Mouse (Mus musculus): ENCODE data around the gene Tln1.

Gene Tln1

GRCm38 (mm10) chr4:43549055-43549454 is 13.4 kb downstream of the Tln1 start:
- H3K36me3 ChIP-seq (ENCODE audit: insufficient read depth, low read length): peaks cover 100% of the 10 kb centered on the region
- H3K27me3 ChIP-seq (ENCODE audit: insufficient read depth, low read length): no peaks in the 10 kb centered on the region
- TF ChIP-seq NANOG (IDR thresholded peaks at IDR 0.05; ENCODE audit: borderline replicate concordance, low read length): no peak
- TF ChIP-seq CTCF (conservative IDR thresholded peaks at IDR 0.05; ENCODE audit: low read length): no peak
- no peak for TF ChIP-seq POU5F1 (IDR thresholded peaks at IDR 0.05; ENCODE audit: borderline replicate concordance, low read length)
- H3K9me3 ChIP-seq (ENCODE audit: low read length): peaks cover 27% of the 10 kb centered on the region
- H3K4me3 ChIP-seq (replicated peaks; ENCODE audit: low read length): no peak overlapping the region
- peaks cover 6% of the 10 kb centered on the region; the same call in 1 of the 2 replicates for H3K4me1 ChIP-seq (replicated peaks; ENCODE audit: low read depth, low read length)

GRCm38 (mm10) chr4:43547160-43547559 is 15.3 kb downstream of the Tln1 start:
- no peaks in the 10 kb centered on the region for H3K27me3 ChIP-seq (ENCODE audit: insufficient read depth, low read length)
- H3K4me1 ChIP-seq (replicated peaks; ENCODE audit: low read depth, low read length): peaks cover 6% of the 10 kb centered on the region; the same call in 1 of the 2 replicates
- peaks cover 100% of the 10 kb centered on the region for H3K36me3 ChIP-seq (ENCODE audit: insufficient read depth, low read length)
- H3K4me3 ChIP-seq (replicated peaks; ENCODE audit: low read length): no peak overlapping the region
- no peak for TF ChIP-seq CTCF (conservative IDR thresholded peaks at IDR 0.05; ENCODE audit: low read length)
- TF ChIP-seq POU5F1 (IDR thresholded peaks at IDR 0.05; ENCODE audit: borderline replicate concordance, low read length): no peak
- no peak for TF ChIP-seq NANOG (IDR thresholded peaks at IDR 0.05; ENCODE audit: borderline replicate concordance, low read length)
- peaks cover 46% of the 10 kb centered on the region for H3K9me3 ChIP-seq (ENCODE audit: low read length)

GRCm38 (mm10) chr4:43546375-43547047 is 16.0 kb downstream of the Tln1 start:
- Histone ChIP-seq H3K36me3 (ENCODE audit: insufficient read depth, low read length) (peaks cover 100% of the 10 kb centered on the region), H3K27me3 (ENCODE audit: insufficient read depth, low read length) (no peaks in the 10 kb centered on the region), H3K9me3 (ENCODE audit: low read length) (peaks cover 52% of the 10 kb centered on the region), H3K4me1 (replicated peaks; ENCODE audit: low read depth, low read length) (peaks cover 6% of the 10 kb centered on the region; the same call in 1 of the 2 replicates), H3K4me3 (replicated peaks; ENCODE audit: low read length) (no peak overlapping the region)
- TF ChIP-seq NANOG (IDR thresholded peaks at IDR 0.05; ENCODE audit: borderline replicate concordance, low read length) (no peak), CTCF (conservative IDR thresholded peaks at IDR 0.05; ENCODE audit: low read length) (no peak), POU5F1 (IDR thresholded peaks at IDR 0.05; ENCODE audit: borderline replicate concordance, low read length) (no peak)

- Histone ChIP-seq H3K27me3 (ENCODE audit: insufficient read depth, low read length) (no peaks in the 10 kb centered on the region), H3K4me1 (replicated peaks; ENCODE audit: low read depth, low read length) (no peaks in the 10 kb centered on the region), H3K9me3 (ENCODE audit: low read length) (peaks cover 87% of the 10 kb centered on the region), H3K4me3 (replicated peaks; ENCODE audit: low read length) (peak overlapping the region; percentile 32; the same call in 1 of the 2 replicates), H3K36me3 (ENCODE audit: insufficient read depth, low read length) (peaks cover 97% of the 10 kb centered on the region)
- TF ChIP-seq POU5F1 (IDR thresholded peaks at IDR 0.05; ENCODE audit: borderline replicate concordance, low read length) (no peak), CTCF (conservative IDR thresholded peaks at IDR 0.05; ENCODE audit: low read length) (no peak), NANOG (IDR thresholded peaks at IDR 0.05; ENCODE audit: borderline replicate concordance, low read length) (no peak)
These were observed 20.4 kb downstream of the Tln1 start for GRCm38 (mm10) chr4:43542044-43542443.

GRCm38 (mm10) chr4:43536031-43536430 is 26.5 kb downstream of the Tln1 start:
- Histone ChIP-seq H3K4me1 (replicated peaks; ENCODE audit: low read depth, low read length) (peaks cover 36% of the 10 kb centered on the region), H3K27me3 (ENCODE audit: insufficient read depth, low read length) (no peaks in the 10 kb centered on the region), H3K4me3 (replicated peaks; ENCODE audit: low read length) (no peak overlapping the region), H3K9me3 (ENCODE audit: low read length) (peaks cover 30% of the 10 kb centered on the region), H3K36me3 (ENCODE audit: insufficient read depth, low read length) (peaks cover 98% of the 10 kb centered on the region)
- TF ChIP-seq NANOG (IDR thresholded peaks at IDR 0.05; ENCODE audit: borderline replicate concordance, low read length) (no peak), POU5F1 (IDR thresholded peaks at IDR 0.05; ENCODE audit: borderline replicate concordance, low read length) (no peak)

GRCm38 (mm10) chr4:43535628-43536027 is 26.9 kb downstream of the Tln1 start:
- no peak overlapping the region for H3K4me3 ChIP-seq (replicated peaks; ENCODE audit: low read length)
- no peaks in the 10 kb centered on the region for H3K27me3 ChIP-seq (ENCODE audit: insufficient read depth, low read length)
- H3K9me3 ChIP-seq (ENCODE audit: low read length): peaks cover 26% of the 10 kb centered on the region
- peaks cover 98% of the 10 kb centered on the region for H3K36me3 ChIP-seq (ENCODE audit: insufficient read depth, low read length)
- TF ChIP-seq CTCF (conservative IDR thresholded peaks at IDR 0.05; ENCODE audit: low read length): no peak
- TF ChIP-seq NANOG (IDR thresholded peaks at IDR 0.05; ENCODE audit: borderline replicate concordance, low read length): no peak
- no peak for TF ChIP-seq POU5F1 (IDR thresholded peaks at IDR 0.05; ENCODE audit: borderline replicate concordance, low read length)
- H3K4me1 ChIP-seq (replicated peaks; ENCODE audit: low read depth, low read length): peaks cover 36% of the 10 kb centered on the region

GRCm38 (mm10) chr4:43533270-43533669 is 29.2 kb downstream of the Tln1 start:
- Histone ChIP-seq H3K4me1 (replicated peaks; ENCODE audit: low read depth, low read length) (peaks cover 36% of the 10 kb centered on the region), H3K9me3 (ENCODE audit: low read length) (peaks cover 2% of the 10 kb centered on the region; the same call in 1 of the 2 replicates)

GRCm38 (mm10) chr4:43530581-43530980 is 31.9 kb downstream of the Tln1 start:
- no peak overlapping the region for H3K4me3 ChIP-seq (replicated peaks; ENCODE audit: low read length)
- TF ChIP-seq CTCF (conservative IDR thresholded peaks at IDR 0.05; ENCODE audit: low read length): peak; percentile 84
- TF ChIP-seq POU5F1 (IDR thresholded peaks at IDR 0.05; ENCODE audit: borderline replicate concordance, low read length): no peak
- peaks cover 27% of the 10 kb centered on the region for H3K4me1 ChIP-seq (replicated peaks; ENCODE audit: low read depth, low read length)
- H3K9me3 ChIP-seq (ENCODE audit: low read length): no peaks in the 10 kb centered on the region
- H3K27me3 ChIP-seq (ENCODE audit: insufficient read depth, low read length): peaks cover 3% of the 10 kb centered on the region
- H3K36me3 ChIP-seq (ENCODE audit: insufficient read depth, low read length): peaks cover 47% of the 10 kb centered on the region

More at GRCm38 (mm10) chr4:43533270-43533669, 29.2 kb downstream of the Tln1 start:
- TF ChIP-seq CTCF (conservative IDR thresholded peaks at IDR 0.05; ENCODE audit: low read length) (no peak), POU5F1 (IDR thresholded peaks at IDR 0.05; ENCODE audit: borderline replicate concordance, low read length) (no peak), NANOG (IDR thresholded peaks at IDR 0.05; ENCODE audit: borderline replicate concordance, low read length) (no peak)
- H3K27me3 ChIP-seq (ENCODE audit: insufficient read depth, low read length): no peaks in the 10 kb centered on the region
- peak overlapping the region; percentile 57; the same call in 1 of the 2 replicates for H3K4me3 ChIP-seq (replicated peaks; ENCODE audit: low read length)
- H3K36me3 ChIP-seq (ENCODE audit: insufficient read depth, low read length): peaks cover 74% of the 10 kb centered on the region
